Mouse (Mus musculus) v-Abl transformed pro-B cells (cell line): Measurements from ENCODE around the gene 4930452B06Rik.

Source experiments
- in situ Hi-C, 2 experiments: fragments of 400-800 bp; cut with MboI; formaldehyde crosslinking; loops; one replicate each; pipeline ENCODE4 v1.15.1; 2025; ENCODE audit not compliant: unreplicated experiment in 2 of 2

Gene 4930452B06Rik

DNA sequence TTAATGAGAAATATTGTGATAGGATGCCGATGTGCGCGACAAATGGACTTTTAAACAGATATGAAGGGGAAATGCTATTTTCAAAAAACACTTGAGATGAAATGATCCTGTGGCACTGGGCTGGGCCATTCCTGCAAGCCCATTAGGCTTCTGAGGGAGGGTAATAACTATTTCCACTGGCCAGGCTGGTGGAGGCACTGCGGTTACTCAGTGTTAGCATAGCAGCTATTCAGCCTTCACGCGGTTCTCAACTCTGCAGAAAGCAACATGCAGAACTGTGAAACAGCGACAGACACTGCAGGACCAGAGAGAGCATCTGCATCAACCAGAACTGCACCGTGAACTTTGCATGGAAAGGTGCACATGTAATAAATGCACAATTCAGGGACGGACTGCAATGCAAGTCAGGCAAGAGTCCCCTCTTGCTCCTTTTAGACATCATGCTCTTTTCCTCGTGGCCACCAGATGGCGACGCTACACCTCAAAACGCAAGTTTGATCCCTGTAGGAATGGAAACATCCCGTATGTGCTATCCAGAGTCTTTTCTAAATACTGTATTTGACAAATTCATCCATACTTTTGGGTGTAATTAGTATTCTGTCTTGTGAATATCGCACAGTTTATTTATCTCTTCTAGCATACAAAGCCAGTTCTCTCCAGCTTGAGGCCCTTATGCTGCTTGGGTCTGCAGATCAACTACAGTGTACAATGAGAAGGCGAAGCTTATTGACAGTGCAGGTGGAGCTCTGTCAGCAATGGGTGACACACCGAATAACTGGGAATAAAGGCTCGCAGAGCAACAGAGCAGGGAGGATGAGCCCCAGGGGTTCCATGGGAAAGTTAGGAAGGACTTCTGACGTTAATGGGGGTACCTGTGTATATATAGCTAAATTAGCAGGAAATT lies 205.6 kb downstream of the 4930452B06Rik start:
- in situ Hi-C loops = no loop called here

DNA sequence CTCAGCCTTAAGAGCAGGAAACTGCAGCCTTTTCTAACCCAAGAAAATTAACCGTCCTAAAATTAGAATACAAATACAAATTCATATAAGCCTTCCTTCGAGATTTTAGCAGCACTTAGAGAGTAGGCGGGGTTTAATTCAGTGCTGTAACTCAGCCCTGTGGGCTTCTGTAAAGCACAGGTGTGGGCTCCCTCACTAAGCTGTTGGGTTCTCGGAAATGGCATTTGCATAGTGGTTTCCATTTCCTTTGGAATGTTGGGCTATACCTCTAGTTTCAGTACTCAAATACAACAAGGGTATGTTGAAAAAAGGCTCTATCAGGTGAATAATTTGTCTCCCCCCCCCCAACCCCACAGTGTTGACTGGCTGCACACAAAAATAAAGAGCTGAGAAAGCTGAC lies 206.3 kb downstream of the 4930452B06Rik start:
- in situ Hi-C loops = no loop called here

DNA sequence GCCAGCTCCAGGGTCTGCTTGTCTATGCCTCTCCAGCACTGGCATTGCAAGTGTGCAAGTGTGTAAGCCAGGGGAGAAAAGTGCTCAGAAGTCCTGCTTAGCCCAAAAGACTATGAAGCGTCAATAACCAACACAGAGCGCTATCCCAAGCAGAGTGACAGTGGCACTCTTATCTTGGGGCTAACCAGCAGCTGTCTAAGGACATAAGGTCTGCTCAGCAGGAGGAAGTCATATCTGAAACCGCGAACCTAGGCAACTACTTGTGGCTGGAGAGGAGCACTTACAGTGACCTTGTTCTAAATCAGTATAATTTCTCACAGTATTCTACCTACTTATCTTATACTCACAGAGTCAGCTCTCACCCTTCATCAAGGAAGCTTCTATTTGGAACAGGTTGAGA lies 214.9 kb downstream of the 4930452B06Rik start:
- in situ Hi-C loops = no loop called here

DNA sequence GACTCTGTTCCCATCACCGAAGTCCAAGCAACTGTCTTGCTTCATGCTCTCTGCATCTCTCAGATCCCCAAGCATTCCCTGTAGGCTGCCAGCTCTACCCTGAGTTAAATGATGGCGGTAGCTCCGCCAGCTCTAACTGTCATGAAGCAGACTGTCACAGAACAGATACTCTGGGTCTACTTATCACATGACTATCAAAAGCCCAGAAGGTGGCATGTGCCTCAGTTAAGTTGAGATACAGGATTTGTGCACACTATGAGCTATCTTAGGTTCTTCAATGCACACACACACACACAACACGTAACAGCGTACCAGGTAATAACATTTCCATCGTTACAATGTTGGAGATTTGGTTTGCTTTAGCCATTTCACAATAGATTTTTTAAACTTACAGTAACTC lies 215.7 kb downstream of the 4930452B06Rik start:
- in situ Hi-C loops = no loop called here

DNA sequence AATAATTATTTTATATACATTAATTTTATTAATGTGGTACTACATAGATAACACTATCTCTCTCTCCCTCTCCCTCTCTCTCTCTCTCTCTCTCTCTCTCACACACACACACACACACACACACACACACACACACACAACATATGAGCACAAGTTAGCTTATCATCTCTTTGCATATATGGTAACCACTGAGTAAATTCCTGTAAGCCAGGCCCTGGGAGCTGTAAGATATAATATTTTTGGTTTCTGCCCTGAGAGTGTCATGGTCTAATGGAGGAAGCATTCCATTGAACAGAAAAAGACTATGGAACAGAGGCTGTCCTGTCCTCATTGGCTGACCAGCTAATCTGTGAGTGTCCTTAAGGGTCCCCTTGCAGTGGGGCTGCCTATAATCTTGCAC lies 216.7 kb downstream of the 4930452B06Rik start:
- in situ Hi-C loops = no loop called here

DNA sequence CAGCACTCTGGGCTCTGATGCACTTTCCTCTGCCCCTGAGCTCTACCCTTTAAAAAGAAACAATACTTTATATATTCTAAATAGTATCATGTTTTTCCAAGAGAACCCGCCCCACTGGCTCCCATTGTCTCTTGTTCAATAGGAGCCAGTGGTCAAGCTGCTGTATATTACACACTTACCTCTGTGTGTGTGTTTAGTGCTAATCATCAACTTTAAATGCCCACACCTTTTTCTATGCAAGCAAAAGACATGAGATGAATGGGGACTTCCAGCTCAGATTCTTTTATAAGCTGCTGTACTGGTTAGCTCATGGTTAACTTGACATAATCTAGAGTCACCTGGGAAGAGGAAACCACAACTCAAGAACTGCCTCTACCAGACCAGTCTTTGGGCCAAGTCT lies 218.7 kb downstream of the 4930452B06Rik start:
- in situ Hi-C loops = no loop called here

DNA sequence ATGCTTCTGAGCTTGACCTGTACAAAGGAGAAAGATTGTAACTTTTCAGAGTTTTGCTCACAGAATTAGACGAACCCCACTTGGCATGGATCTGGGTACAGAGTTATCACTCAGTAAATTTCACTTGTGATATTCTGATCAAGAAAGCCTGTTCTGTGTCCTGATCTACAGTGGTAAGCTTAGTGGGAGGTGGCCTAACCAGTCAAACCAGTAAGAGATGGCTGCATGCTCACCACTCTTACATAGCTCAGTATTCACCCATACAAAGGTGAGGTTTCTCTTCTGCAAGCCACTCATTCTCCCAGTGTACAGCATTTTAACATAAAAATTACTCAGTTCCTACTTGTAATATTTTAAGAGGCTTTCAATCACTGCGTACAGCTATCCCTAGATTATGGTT lies 221.7 kb downstream of the 4930452B06Rik start:
- in situ Hi-C loops = no loop called here

DNA sequence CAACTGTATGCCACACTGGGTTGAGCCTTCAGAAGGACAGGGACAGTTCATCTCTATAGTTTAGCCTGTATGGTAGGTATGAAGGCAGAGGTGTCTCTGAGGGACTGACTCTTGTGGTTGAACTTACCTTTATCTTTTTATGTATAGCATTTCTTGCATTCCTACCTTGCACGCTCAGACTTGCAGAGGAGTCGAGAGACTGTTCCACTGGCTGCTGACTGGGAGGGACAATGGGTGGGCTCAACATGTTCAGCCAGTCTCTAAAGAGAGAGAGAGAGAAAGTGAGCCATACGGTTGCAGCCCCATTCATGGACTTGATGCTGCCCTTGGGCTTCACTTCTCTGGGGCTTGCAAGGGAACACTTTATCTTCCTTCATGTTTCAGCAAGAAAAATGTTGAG lies 223.3 kb downstream of the 4930452B06Rik start:
- in situ Hi-C loops = no loop called here

DNA sequence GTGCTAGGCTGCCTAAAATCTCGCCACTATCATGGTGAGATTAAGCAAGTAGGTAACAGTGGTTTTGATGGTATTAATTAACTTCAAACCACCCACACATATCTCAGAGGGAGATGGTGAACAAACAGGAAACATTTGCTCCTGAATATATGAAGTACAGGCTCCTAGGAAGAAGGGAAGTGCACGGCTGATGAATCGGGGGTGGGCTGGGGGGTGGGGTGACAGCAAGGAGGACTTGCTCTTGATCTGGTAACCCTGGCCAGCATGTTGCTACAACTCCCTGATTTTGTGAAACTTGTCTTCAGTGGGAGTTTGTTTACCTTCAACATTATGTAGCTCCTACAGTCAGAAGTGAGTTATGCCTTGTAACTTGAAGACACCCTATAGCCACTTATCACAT lies 224.4 kb downstream of the 4930452B06Rik start:
- in situ Hi-C loops = no loop called here

DNA sequence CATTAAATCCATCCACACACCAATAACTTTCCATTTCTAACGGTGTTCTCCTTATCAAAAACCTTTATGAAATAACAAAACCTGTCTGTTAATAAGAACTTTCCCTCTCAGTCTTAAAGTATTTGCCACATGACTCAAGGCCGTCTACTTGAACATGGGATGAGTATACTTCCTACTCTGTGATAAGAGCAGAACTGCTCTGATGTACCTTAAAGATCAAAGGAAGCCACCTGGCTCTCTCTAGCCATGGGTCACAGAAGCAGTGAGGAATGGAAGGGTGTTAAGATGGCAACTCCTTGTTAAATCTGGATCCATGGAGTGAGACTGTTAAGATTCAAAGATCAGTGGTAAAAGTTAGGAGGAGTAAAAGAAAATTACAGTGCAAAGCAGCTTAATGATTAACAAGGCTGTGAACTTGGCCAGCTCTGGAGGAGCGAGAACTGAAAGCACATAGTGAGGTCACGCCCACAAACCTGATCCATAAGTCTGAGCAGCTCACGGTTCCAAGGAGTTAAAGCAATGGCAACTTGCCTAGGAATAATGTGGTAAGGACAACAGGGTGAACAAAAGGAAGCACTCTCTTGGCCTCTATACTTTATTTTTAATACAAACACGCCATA lies 235.3 kb downstream of the 4930452B06Rik start:
- in situ Hi-C loops = no loop called here

DNA sequence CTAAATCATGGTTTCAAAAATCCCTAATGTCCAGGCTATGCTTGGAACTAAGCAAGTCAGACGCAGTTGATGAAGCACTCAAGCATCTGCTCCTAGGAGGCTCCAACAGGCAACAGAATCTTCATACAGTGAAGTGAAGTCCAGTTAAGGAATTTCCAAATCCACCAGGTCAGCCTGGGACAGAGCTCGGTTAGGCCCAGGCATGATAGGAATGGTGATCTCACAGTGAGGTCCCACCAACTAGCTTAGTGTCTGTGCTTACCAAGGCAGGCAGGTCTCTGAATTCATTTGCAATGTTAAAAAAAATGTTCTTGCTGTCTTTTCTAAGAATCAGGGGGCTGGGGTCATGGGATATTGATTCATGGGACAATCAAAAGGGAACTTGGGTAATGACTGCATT lies 236.3 kb downstream of the 4930452B06Rik start:
- in situ Hi-C loops = no loop called here

DNA sequence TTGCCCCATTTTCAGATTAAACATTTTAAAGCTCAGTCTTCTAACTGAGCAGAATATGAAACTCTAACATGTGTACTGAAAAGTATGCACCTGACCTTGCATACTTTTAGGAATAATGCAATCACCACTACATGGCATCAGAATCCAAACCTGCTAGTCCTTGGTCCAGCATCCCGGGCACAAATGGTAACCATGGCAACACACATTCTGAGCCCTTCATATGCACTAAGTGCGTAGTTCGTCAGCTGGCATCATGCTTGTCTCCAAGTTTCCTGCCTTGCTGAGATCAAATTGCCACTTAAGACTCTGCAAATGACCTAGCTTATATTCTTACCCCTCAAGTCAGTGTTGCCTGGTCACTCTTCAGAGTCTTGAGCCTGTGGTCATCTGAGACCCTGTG lies 243.2 kb downstream of the 4930452B06Rik start:
- in situ Hi-C loops = no loop called here

DNA sequence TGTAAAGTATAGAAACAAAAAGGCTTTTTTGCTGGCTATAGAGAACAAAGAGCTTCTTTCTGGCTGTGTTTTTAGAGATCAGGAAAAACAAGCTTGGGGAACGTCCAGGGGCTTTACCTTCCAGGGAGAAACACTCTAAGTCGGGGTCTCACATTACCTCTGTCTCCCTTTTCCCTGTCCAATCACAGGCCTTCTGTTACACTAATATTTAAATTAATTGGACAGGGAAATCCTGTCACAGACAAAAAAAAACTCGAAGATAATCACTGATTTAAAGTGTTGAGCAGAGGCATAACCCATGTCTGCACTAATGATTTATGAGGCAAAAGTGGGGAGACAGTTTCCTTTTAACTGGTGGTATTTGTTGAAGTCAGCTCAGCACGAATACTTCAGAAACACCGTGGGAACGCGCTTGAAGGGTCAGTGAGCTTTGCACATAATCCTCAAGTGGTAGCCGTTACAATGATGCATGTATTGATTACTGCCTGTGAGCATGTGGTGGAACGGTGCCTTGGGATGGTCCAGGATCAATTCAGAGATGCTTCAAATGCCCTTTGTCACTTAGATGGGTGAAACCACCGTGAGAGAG lies 244.7 kb downstream of the 4930452B06Rik start:
- in situ Hi-C loops = no loop called here

DNA sequence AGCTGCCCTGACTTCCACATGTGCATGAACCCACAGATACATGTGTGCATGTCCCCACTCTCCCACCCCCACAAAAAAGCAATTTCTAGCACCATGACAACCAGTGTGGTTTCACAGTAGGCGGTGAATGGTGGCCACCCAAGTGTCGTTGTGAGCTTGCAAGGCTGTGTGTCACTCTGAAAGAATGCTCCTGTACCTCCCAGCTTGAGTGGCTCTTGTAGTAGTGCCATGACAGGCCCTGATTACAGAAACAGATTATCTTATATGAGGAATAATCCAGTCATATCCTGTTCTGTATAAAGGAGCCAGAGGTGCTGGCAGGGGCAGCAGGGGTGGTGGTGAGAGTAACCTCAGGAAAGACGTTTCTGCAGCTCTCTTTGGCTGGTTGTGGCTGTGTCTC lies 247.4 kb downstream of the 4930452B06Rik start:
- in situ Hi-C loops = no loop called here

DNA sequence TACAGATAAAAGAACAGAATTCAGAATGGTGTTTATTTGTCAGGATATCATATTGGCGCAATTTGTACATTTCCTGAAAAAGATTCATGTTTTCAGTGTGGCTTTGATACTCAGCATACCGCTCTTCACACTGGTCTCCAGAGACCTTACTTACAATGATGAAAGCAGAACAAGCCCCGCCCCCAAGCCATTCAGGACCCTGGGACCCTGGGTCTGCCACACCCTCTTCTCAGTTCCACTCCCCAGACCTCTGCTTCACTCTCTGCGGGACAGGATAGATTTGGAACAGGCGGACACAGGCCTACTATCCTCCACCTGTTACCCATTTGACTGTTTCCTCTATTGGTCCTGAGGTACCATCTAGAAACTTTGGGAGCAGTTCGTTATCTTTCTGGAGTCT lies 260.1 kb downstream of the 4930452B06Rik start:
- in situ Hi-C loops = no loop called here

DNA sequence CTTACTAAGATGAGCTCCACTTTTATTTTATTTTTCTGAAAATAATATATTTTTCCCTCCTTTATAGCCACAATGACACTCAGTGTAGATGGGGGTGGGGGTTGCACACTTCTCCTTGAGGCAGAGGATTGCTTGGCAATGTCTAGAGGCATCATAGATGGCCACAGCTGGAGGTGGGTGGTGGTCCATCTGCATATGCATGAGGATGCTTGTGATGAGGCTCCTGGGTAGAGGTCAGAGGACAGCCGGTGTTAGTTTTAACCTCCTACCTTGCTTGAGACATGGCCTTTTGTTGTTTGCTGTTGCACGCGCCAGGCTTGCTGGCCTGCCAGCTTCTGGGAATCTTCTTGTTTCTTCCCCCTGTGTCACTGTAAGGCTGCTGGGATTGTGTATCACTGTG lies 262.7 kb downstream of the 4930452B06Rik start:
- in situ Hi-C loops = no loop called here

DNA sequence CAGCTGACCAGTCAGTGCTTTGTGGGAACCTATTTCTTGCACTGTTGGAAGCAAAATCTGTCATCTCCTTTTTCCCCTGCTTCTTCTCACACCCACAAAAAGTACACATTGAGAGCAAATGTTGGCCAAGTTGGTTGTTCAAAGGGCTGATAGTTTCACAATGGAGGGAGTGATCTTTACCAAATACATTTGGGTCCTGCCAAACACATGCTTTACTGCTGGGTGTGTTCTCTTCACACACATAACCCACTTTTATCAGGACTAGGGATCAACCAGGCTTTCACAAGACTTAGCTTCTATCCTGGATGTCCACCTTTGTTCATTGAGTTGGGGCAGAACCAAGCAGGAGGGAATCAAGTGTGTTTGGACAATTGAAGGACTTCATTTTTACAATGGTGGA lies 267.5 kb downstream of the 4930452B06Rik start:
- in situ Hi-C loops = no loop called here

DNA sequence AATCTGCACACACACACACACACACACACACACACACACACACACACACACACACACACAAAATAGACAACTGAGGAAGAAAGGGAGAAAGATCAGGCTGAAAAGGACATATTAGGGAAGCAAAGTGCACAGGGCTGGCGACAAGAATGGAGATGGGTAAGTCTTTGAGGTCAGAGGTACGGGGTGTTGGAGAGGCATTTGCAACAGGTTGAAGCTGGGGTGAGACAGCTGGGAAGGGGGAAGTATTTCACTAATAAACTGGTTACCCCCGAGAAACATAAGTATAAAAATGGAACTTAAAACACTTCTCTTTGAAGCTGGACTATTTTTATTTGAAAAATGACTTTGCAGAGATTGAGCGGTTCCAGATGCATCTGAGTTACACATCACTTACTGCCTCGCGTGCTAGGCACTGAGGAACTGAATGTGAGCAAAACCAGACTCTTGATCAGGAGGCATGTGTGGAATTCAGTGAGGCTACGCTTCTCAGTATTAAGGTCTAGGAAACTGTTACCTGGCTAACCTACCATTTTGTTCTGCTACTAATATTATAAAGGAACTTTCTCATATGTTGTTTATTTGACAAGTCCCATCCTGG lies 270.3 kb downstream of the 4930452B06Rik start:
- in situ Hi-C loops = no loop called here

DNA sequence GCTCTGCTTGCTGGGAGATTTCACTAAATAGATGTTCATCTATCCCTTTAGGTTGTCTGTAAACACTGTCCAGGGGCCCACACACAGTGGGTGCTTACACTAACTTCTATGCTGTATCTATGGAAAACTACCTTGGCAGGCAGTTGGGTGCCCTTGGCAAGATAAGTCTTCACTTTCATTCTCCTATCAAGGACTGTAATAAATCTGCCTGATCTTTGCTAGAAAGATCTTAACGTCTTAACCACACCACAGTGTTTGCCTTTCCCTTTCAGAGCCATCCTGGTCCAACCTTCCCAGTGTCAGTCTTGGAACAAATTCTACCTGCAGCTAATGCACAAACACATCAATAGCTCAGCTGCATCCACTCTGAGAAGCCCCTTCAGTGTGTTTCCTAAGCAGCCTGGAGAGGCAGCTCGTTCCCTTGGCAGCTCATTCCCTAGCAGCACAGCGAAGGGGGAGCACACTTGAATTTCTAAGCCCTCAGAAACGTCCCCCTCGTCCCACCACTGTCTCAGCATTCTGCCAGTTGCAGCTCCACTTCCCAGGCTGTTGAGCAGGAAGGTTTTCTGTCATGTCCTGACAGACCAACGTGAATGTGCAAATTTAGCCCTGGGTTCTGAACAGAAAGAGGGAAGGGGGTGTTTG lies 273.7 kb downstream of the 4930452B06Rik start:
- in situ Hi-C loops = no loop called here
